8 mouse cellular contexts compared by ENCODE assay signal in the genomic region with DNA sequence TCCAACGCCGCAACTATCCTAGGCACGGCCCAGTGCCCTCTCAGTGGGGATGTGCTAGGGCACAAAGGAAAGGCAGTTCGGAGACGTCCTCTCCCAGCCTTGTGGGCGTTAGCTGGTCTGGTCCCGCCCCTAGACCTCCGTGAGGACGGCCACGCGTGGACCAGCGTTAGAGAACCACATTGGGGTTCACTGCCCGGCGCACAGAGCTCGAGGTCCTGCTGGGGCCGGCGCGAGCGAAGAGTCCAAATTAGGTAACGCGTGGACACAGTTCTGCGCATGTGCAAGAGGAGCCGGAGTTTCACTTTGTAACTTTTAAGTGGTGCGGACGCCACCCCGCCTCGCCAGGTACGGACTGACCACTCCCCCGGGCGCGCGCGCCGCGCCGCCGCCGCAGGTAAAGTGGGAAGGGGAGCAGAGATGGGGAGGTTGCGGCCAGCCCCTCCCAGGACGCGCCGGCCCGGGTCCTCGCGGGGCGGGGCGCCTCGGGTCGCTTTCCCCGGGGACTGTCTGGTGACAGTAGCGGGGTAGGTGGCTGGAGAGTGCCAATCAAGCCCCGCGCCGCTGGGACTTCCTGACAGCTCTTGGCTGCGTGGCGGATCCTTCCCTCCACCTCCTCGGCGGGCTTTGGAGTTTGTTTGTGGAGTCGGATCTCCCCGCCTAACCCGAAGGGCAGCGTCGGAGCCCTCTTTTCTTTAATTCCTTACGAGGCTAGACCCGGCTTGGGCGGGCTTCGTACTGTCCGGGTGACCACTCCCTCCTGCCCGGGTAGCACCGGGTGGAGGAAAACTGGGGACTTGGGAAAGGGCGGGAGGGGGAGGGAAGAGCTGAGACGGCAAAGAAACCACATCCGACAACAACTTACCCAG. TPM values are rescaled to one million over a fixed set of nuclear protein-coding genes. Genes with fewer than 3 reads are reported as not detected.
A peak's percentile ranks its signal among the peaks of the same experiment; 100 is the strongest.
DNase-seq lines count a peak whose midpoint lies in the region; ATAC-seq and TF ChIP-seq lines count a peak whose summit lies in the region.

A gene (plus strand): TSS at position 179 of the 866 bp plus-strand sequence.

- H3K27ac ChIP-seq in ES-E14 (ENCODE audit: insufficient read depth, low read depth, low read length, poor library complexity, severe bottlenecking), result peak within 1 kb of the TSS; percentile 54; the same call in 1 of the 2 replicates

- H3K9me3 ChIP-seq in ES-E14 (ENCODE audit: control insufficient read depth, insufficient read depth, low read depth, low read length), result no peaks in the 10 kb centered on the region

- H3K36me3 ChIP-seq in ES-E14 (ENCODE audit: control insufficient read depth, insufficient read depth, low read length, poor library complexity, severe bottlenecking), result peaks cover 4% of the 10 kb centered on the region; the same call in 1 of the 2 replicates

- ATAC-seq in hematopoietic stem cell, adult 5-6 weeks (replicated peaks in 1 of 2; ENCODE audit: insufficient read depth in 1 of 2, low FRiP score in 2 of 2, low TSS enrichment in 1 of 2, low read depth in 1 of 2, poor library complexity in 2 of 2, severe bottlenecking in 2 of 2), result peak; percentile 40 to 41

- H3K9ac ChIP-seq in ES-E14 (ENCODE audit: insufficient read depth, low read depth, low read length, poor library complexity, severe bottlenecking), result peak within 1 kb of the TSS; percentile 62

- H3K4me3 ChIP-seq in ES-E14 (ENCODE audit: insufficient read depth in 1 of 2, low read depth in 1 of 2, low read length in 2 of 2, poor library complexity in 1 of 2, severe bottlenecking in 1 of 2), result peak within 1 kb of the TSS; percentile 76 to 80

- no peak for DNase-seq in ES-E14 (ENCODE audit: low read depth, low spot score)
- DNase-seq in c-Kit-positive CD71-positive TER-119-negative erythroid progenitor cells, embryonic 14.5 days (ENCODE audit: low read depth), result peak; percentile 51
- peak; percentile 63 for DNase-seq in forelimb bud, embryonic 11.5 days (ENCODE audit: low read depth, low spot score)
- DNase-seq in layer of hippocampus, adult 8-10 months (ENCODE audit: low spot score in 2 of 2), result no peak
- DNase-seq in lung, postnatal 14 days, result peak; percentile 87
- DNase-seq in ovary, postnatal 14 days (ENCODE audit: low spot score), result peak; percentile 66
- DNase-seq in thymus, postnatal 4 days, result peak; percentile 81

- H3K4me1 ChIP-seq in ES-E14 (ENCODE audit: control insufficient read depth in 2 of 2, insufficient read depth in 2 of 2, low read length in 2 of 2, poor library complexity in 1 of 2), result peaks cover 12 to 23% of the 10 kb centered on the region in 2 experiments

- in situ Hi-C loops in ES-E14 (cut with MboI; ENCODE audit: low sequenced_read_pairs in 2 of 2, unreplicated experiment in 2 of 2), result no loop called here

TF ChIP-seq in ES-E14, 5 proteins besides CTCF, POLR2A, EP300 and RAD21:
- no peak for TF ChIP-seq ZC3H11A (IDR thresholded peaks at IDR 0.05; ENCODE audit: borderline replicate concordance, low read depth, low read length)
- TF ChIP-seq CHD2 (IDR thresholded peaks at IDR 0.05; ENCODE audit: low read depth, low read length), result no peak
- TF ChIP-seq HCFC1 (IDR thresholded peaks at IDR 0.05; ENCODE audit: borderline replicate concordance, insufficient read depth, low read length), result no peak
- no peak for TF ChIP-seq ZNF384 (IDR thresholded peaks at IDR 0.05; ENCODE audit: low read depth, low read length)
- TF ChIP-seq MAFK (IDR thresholded peaks at IDR 0.05; ENCODE audit: insufficient read depth, low read depth, low read length), result no peak

RNA-seq across cellular contexts. Expression of the gene that starts here (rescaled TPM):
- 14.7 and 30.5 TPM in 2 replicates for total RNA-seq in ES-E14 (2012; rRNA removed)
- total RNA-seq in hematopoietic stem cell, adult 5-6 weeks (2017), result 21.8 and 25.5 TPM in 2 replicates
- total RNA-seq in layer of hippocampus, adult 8-10 months (2022), result 10 to 100 TPM; 25.6 to 39.3 (median 29.1) TPM

Comparison
In these comparisons a context has a peak if more than half of its experiments do, and no peak if none do; other contexts are left out.
1. DNase-seq: peak in c-Kit-positive CD71-positive TER-119-negative erythroid progenitor cells, embryonic 14.5 days (single experiment), forelimb bud, embryonic 11.5 days (single experiment), lung, postnatal 14 days (single experiment), ovary, postnatal 14 days (single experiment) and thymus, postnatal 4 days (single experiment); none in ES-E14 (single experiment) and layer of hippocampus, adult 8-10 months (0 of 2).